Mouse (Mus musculus): ENCODE results near the gene Usp32. TPM values are rescaled to one million over a fixed set of nuclear protein-coding genes. Genes with fewer than 3 reads are reported as not detected.

Usp32 gene
- polyA plus RNA-seq, 1 experiment from 2014 or later, result 7.8 TPM

GRCm38 (mm10) chr11:85013121-85013520 is 126.8 kb downstream of the Usp32 start:
- Histone ChIP-seq H3K4me1 (no peaks in the 10 kb centered on the region), H3K4me3 (replicated peaks) (no peak overlapping the region), H3K27ac (no peak overlapping the region), H3K36me3 (replicated peaks) (peaks cover 35% of the 10 kb centered on the region), H3K9me3 (no peaks in the 10 kb centered on the region), H3K27me3 (no peaks in the 10 kb centered on the region), H3K4me2 (no peak overlapping the region), H3K9ac (no peak overlapping the region)
- no peak for ATAC-seq (ENCODE audit: low FRiP score)

GRCm38 (mm10) chr11:85003566-85003965 is 136.4 kb downstream of the Usp32 start:
- Histone ChIP-seq H3K27me3 (no peaks in the 10 kb centered on the region), H3K4me1 (no peaks in the 10 kb centered on the region), H3K9me3 (no peaks in the 10 kb centered on the region), H3K4me3 (replicated peaks) (no peak overlapping the region), H3K4me2 (no peak overlapping the region), H3K36me3 (replicated peaks) (peaks cover 23% of the 10 kb centered on the region), H3K9ac (no peak overlapping the region), H3K27ac (no peak overlapping the region)
- ATAC-seq (ENCODE audit: low FRiP score), result no peak
- 93% methylated on average over 3 of the region's 3 CpGs for WGBS

DNA sequence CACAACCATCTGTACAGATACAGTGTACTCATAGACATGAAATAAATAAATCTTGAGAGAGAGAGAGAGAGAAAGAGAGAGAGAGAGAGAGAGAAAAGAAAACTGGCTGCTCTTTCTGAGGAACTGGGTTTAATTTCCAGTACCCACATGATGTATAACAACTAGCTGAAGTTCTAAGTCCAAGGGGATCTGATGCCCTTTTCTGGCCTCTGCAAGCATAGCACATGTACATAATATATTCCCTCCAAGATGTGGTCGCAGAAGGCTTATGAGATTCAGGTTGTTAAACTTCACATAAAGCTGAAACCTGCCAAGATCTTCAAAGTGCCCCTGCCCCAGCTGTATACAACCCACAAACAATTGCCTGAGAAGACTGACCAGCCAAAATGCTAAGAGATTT is 144.7 kb downstream of the Usp32 start:
- H3K4me3 ChIP-seq (replicated peaks), result no peak overlapping the region
- no peak overlapping the region for H3K4me2 ChIP-seq
- no peak overlapping the region for H3K9ac ChIP-seq
- H3K9me3 ChIP-seq, result no peaks in the 10 kb centered on the region
- no peak overlapping the region for H3K27ac ChIP-seq
- peaks cover 43% of the 10 kb centered on the region for H3K36me3 ChIP-seq (replicated peaks)
- no peak for ATAC-seq (ENCODE audit: low FRiP score)
- H3K4me1 ChIP-seq, result no peaks in the 10 kb centered on the region
- no peaks in the 10 kb centered on the region for H3K27me3 ChIP-seq
- WGBS, result 100% methylated on average over 1 of the region's 1 CpGs

DNA sequence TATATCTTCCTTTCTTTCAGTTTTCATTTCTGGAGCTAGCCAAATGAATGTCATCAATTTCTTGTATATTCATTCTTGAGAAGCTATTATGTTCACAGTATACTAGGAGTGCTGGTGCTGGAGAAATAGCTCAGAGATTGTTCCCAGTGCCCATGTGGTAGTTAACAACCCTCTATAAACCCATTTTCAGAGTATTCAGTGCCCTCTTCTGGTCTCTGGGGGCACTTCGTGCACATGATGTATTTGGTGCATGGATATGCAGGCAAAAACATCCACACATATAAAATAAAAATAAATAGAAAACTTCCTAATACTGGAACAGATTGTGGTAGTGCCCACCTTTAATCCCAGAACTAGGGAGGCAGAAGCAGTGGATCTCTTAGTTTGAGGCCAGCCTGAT is 147.0 kb downstream of the Usp32 start:
- Histone ChIP-seq H3K36me3 (replicated peaks) (peaks cover 47% of the 10 kb centered on the region), H3K4me3 (replicated peaks) (no peak overlapping the region), H3K27me3 (no peaks in the 10 kb centered on the region), H3K4me1 (no peaks in the 10 kb centered on the region), H3K27ac (no peak overlapping the region), H3K9ac (no peak overlapping the region), H3K4me2 (no peak overlapping the region), H3K9me3 (no peaks in the 10 kb centered on the region)
- WGBS, result 88% methylated on average over 1 of the region's 1 CpGs
- ATAC-seq (ENCODE audit: low FRiP score), result no peak

DNA sequence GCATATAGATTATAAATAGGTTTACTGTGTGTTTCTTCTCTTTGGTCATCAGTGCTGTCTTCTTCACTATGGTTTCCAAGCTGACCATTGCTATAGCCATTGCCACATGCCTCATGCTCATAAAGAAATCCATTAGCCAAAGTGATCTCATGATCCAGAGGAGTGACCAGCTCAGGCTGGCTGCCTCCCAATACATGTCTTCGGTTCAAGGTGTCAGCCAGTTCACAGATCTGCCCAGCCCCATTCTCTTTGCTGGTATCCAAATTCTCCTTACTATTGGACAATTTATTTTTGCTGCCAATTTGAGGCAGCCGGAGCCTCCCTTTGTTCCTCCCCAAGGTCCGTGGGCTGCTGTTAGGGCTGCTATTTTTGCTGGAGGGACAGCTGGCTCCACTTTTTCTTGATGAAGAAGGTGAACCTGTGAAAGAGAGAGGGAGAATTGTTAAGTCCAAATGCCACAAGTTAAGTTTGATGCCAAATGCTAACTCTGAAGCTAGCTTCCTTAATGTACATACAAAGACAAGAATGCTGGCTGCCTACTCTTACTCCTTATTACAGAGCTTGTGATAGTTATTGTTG is 151.5 kb downstream of the Usp32 start:
- no peaks in the 10 kb centered on the region for H3K9me3 ChIP-seq
- 90% methylated on average over 3 of the region's 3 CpGs for WGBS
- no peak overlapping the region for H3K9ac ChIP-seq
- no peak overlapping the region for H3K27ac ChIP-seq
- H3K4me3 ChIP-seq (replicated peaks), result no peak overlapping the region
- H3K27me3 ChIP-seq, result no peaks in the 10 kb centered on the region
- H3K36me3 ChIP-seq (replicated peaks), result peaks cover 48% of the 10 kb centered on the region
- no peaks in the 10 kb centered on the region for H3K4me1 ChIP-seq
- no peak overlapping the region for H3K4me2 ChIP-seq
- no peak for ATAC-seq (ENCODE audit: low FRiP score)

DNA sequence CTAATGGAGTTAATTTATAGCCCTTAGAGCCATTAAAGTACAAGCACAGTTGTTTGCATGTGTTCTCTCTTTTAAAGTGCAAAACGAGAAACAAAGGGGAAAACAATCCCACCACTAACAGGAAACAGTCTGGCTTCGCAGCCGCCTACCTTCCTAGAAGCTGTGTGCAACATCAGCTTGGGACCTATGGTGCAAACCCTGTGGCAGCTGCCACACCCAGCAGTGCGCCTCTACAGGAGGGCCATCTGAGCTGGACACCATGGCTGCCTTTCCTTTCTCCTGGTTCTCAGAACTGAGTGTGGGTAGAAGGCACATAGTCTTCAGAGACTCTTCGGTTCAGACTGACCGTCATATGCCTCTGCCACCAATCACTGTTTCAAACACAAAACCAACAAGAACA is 154.5 kb downstream of the Usp32 start:
- Histone ChIP-seq H3K27me3 (no peaks in the 10 kb centered on the region), H3K27ac (no peak overlapping the region), H3K36me3 (replicated peaks) (peaks cover 26% of the 10 kb centered on the region), H3K4me2 (no peak overlapping the region), H3K4me1 (no peaks in the 10 kb centered on the region), H3K9ac (no peak overlapping the region), H3K9me3 (no peaks in the 10 kb centered on the region), H3K4me3 (replicated peaks) (no peak overlapping the region)
- WGBS, result 90% methylated on average over 6 of the region's 6 CpGs
- ATAC-seq (ENCODE audit: low FRiP score), result no peak

DNA sequence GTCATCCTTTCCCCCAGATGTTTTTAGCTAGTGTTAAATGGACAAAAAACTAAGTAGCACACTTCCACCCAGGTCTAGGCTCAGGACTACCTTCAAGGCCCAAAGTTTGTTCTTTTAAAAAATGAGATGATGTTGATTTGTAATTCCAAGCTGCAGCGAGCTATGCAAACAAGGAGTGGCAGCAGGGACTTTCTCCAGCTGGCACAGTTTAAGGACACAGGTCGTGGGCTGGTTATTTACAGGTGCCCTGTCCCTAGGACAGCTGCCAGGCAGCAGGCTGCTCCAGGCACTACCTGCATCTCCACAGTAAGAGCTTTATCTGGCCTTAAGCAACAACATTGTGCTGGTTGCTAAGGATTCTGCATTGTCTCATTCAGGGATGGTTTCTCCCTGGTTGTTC is 159.3 kb downstream of the Usp32 start:
- no peak overlapping the region for H3K9ac ChIP-seq
- peaks cover 5% of the 10 kb centered on the region; the same call in 1 of the 2 replicates for H3K36me3 ChIP-seq (replicated peaks)
- no peaks in the 10 kb centered on the region for H3K4me1 ChIP-seq
- WGBS, result 82% methylated on average over 2 of the region's 2 CpGs
- H3K27me3 ChIP-seq, result no peaks in the 10 kb centered on the region
- H3K4me3 ChIP-seq (replicated peaks), result no peak overlapping the region
- no peak overlapping the region for H3K4me2 ChIP-seq
- H3K9me3 ChIP-seq, result no peaks in the 10 kb centered on the region
- ATAC-seq (ENCODE audit: low FRiP score), result no peak
- no peak overlapping the region for H3K27ac ChIP-seq

DNA sequence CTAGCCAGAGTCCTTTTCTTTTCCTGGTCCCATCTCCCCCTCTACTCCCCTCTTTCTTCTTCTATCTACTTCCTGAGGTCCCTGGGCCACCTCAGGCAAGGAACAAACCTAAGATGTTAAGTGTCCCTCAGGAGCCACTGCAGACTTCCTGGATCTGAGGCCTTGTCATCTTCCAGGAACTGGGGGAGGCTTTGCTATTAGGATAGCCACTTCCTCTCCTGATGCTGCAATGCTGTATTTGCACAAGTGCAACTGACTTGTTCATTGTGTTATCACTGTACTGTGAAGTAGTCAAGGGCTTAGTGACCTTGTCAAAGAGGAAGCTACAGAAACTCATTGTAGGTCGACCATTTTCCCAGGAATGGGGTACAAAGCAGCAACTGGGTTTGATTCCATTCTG is 160.6 kb downstream of the Usp32 start:
- Histone ChIP-seq H3K27ac (no peak overlapping the region), H3K4me1 (no peaks in the 10 kb centered on the region), H3K4me2 (no peak overlapping the region), H3K36me3 (replicated peaks) (no peaks in the 10 kb centered on the region), H3K4me3 (replicated peaks) (no peak overlapping the region), H3K9me3 (no peaks in the 10 kb centered on the region), H3K27me3 (no peaks in the 10 kb centered on the region), H3K9ac (no peak overlapping the region)
- WGBS, result 50% methylated on average over 1 of the region's 1 CpGs
- ATAC-seq (ENCODE audit: low FRiP score), result no peak

DNA sequence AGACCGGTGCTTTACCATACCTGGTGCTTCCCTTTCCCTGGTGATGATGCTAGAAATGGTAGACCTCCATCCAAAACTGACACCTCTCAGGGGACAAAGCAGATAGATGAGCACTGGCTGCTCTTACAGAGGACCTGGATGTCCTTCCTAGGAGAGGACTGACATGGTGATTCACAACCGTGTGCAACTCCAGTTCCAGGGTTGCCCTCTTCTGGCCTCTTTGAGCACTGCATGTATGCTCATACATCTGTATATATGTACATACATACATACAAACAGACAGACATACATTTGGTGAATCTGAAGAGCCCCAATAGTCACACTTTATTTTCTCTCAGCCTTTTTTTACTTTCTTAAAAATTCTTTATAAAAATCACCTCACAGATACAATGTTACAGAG is 161.8 kb downstream of the Usp32 start:
- no peak overlapping the region for H3K4me3 ChIP-seq (replicated peaks)
- no peaks in the 10 kb centered on the region for H3K4me1 ChIP-seq
- no peaks in the 10 kb centered on the region; the same call in 1 of the 2 replicates for H3K27me3 ChIP-seq
- H3K4me2 ChIP-seq, result no peak overlapping the region
- no peaks in the 10 kb centered on the region for H3K36me3 ChIP-seq (replicated peaks)
- 46% methylated on average over 2 of the region's 2 CpGs for WGBS
- ATAC-seq (ENCODE audit: low FRiP score), result no peak
- H3K27ac ChIP-seq, result no peak overlapping the region
- H3K9me3 ChIP-seq, result no peaks in the 10 kb centered on the region
- no peak overlapping the region for H3K9ac ChIP-seq

GRCm38 (mm10) chr11:84977385-84977952 is 162.5 kb downstream of the Usp32 start:
- H3K9ac ChIP-seq, result no peak overlapping the region
- no peaks in the 10 kb centered on the region; the same call in 1 of the 2 replicates for H3K27me3 ChIP-seq
- no peaks in the 10 kb centered on the region for H3K4me1 ChIP-seq
- ATAC-seq (ENCODE audit: low FRiP score), result no peak
- no peaks in the 10 kb centered on the region for H3K36me3 ChIP-seq (replicated peaks)
- no peaks in the 10 kb centered on the region for H3K9me3 ChIP-seq
- 83% methylated on average over 3 of the region's 3 CpGs for WGBS
- H3K4me3 ChIP-seq (replicated peaks), result no peak overlapping the region
- H3K4me2 ChIP-seq, result no peak overlapping the region
- H3K27ac ChIP-seq, result no peak overlapping the region

DNA sequence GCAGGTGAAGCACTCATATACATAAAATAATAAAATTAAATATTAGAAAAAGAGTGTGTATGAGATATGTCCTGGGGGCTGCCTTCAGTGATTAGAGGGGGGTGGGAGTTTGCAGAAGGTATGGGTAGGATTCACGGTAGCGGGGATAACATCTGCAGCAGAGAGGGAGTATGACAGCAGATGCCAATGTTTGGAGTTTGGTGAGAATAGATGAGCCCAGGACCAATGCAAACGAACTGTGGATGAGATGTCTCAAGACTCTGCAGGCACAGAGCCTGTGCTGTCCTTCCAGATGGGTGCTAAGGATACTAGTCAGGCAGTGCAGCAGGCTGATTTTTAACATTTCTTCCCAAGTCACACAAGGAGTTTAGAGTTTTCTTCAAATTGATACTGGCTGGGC is 163.3 kb downstream of the Usp32 start:
- H3K9ac ChIP-seq, result no peak overlapping the region
- WGBS, result 86% methylated on average over 3 of the region's 3 CpGs
- no peak overlapping the region for H3K4me3 ChIP-seq (replicated peaks)
- no peaks in the 10 kb centered on the region for H3K36me3 ChIP-seq (replicated peaks)
- no peaks in the 10 kb centered on the region; the same call in 1 of the 2 replicates for H3K27me3 ChIP-seq
- H3K4me1 ChIP-seq, result no peaks in the 10 kb centered on the region; the same call in 1 of the 2 replicates
- H3K27ac ChIP-seq, result no peak overlapping the region
- H3K9me3 ChIP-seq, result no peaks in the 10 kb centered on the region
- ATAC-seq (ENCODE audit: low FRiP score), result no peak
- no peak overlapping the region for H3K4me2 ChIP-seq

DNA sequence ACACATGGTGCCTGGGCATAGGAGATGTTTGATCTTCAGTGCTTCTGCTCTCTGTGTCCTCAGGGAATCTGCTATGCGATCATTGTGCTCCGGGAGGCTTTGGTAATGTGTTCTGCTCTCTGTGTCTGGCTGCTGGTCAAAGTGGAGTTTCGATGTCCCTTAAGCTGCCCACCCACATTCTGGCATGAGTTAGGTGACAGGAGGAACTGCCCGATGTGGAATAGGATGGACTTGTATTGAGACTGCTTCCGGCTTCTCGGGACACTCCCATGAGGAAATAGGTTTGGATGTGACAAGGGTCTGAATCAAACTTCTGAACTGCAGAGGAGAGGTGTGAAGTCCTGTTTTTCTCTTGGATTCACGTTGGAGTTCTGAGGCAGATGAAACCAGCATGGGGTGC is 165.4 kb downstream of the Usp32 start:
- H3K4me2 ChIP-seq, result no peak overlapping the region
- H3K36me3 ChIP-seq (replicated peaks), result no peaks in the 10 kb centered on the region
- no peaks in the 10 kb centered on the region; the same call in 1 of the 2 replicates for H3K27me3 ChIP-seq
- ATAC-seq (ENCODE audit: low FRiP score), result no peak
- H3K4me3 ChIP-seq (replicated peaks), result no peak overlapping the region
- peaks cover 6% of the 10 kb centered on the region for H3K4me1 ChIP-seq
- no peaks in the 10 kb centered on the region for H3K9me3 ChIP-seq
- H3K27ac ChIP-seq, result no peak overlapping the region
- 73% methylated on average over 7 of the region's 7 CpGs for WGBS
- no peak overlapping the region for H3K9ac ChIP-seq

GRCm38 (mm10) chr11:84973661-84974060 is 166.3 kb downstream of the Usp32 start:
- Histone ChIP-seq H3K4me3 (replicated peaks) (no peak overlapping the region), H3K9ac (no peak overlapping the region), H3K4me2 (no peak overlapping the region), H3K27me3 (no peaks in the 10 kb centered on the region; the same call in 1 of the 2 replicates), H3K36me3 (replicated peaks) (no peaks in the 10 kb centered on the region), H3K9me3 (no peaks in the 10 kb centered on the region), H3K4me1 (peaks cover 6% of the 10 kb centered on the region), H3K27ac (no peak overlapping the region)
- 66% methylated on average over 5 of the region's 5 CpGs for WGBS
- ATAC-seq (ENCODE audit: low FRiP score), result no peak
